Mouse (Mus musculus) kidney, embryonic 16.5 days (tissue): ENCODE results near the gene Ltb. TPM values are rescaled to one million over a fixed set of nuclear protein-coding genes. Genes with fewer than 3 reads are reported as not detected.

Source experiments
- ATAC-seq: fragments of 200-750 bp; cut with Nextera tagmentation; 2 replicates; pipeline ENCODE4 v1.8.0; 2017; ENCODE audit warnings: moderate TSS enrichment; ENCODE audit not compliant: low FRiP score, low TSS enrichment
- H3K27ac ChIP-seq: fragments of 300-500 bp; sonication (generic); 2 replicates; pipeline ENCODE4 v1.5.1; 2014; ENCODE audit warnings: low read length
- H3K27me3 ChIP-seq: fragments of 300-500 bp; sonication (generic); 2 replicates; pipeline ENCODE4 v1.6.1; 2014; ENCODE audit warnings: low read length, control low read depth, mixed read lengths; ENCODE audit not compliant: insufficient read depth
- H3K36me3 ChIP-seq: fragments of 300-500 bp; sonication (generic); 2 replicates; pipeline ENCODE4 v1.6.1; 2014; ENCODE audit warnings: low read length, control low read depth, mixed read lengths; ENCODE audit not compliant: insufficient read depth
- H3K4me1 ChIP-seq: fragments of 300-500 bp; sonication (generic); 2 replicates; pipeline ENCODE4 v1.6.1; 2014; ENCODE audit warnings: low read length, control low read depth, mixed read lengths; ENCODE audit not compliant: insufficient read depth
- H3K4me2 ChIP-seq: fragments of 300-500 bp; sonication (generic); replicated peaks from 2 replicates; pipeline ENCODE4 v1.6.1; 2014; ENCODE audit warnings: low read depth, low read length
- H3K4me3 ChIP-seq: fragments of 300-500 bp; sonication (generic); 2 replicates; pipeline ENCODE4 v1.5.1; 2014; ENCODE audit warnings: mild to moderate bottlenecking, low read length
- H3K9ac ChIP-seq: fragments of 300-500 bp; sonication (generic); replicated peaks from 2 replicates; pipeline ENCODE4 v1.6.1; 2014; ENCODE audit warnings: low read length
- H3K9me3 ChIP-seq: fragments of 300-500 bp; sonication (generic); 2 replicates; pipeline ENCODE4 v1.6.1; 2016; ENCODE audit warnings: low read length, control low read depth
- WGBS: fragments of 180-500 bp; shearing (Covaris S2); extraction: QIAGEN DNeasy Blood & Tissue Kit; methylation state at CpG from one replicate; pipeline ENCODE4 v1.1.7; 2014; 5-methylcytosine and 5-hydroxymethylcytosine counted together
- polyA plus RNA-seq: library from polyadenylated mRNA; unstranded; fragments of >200 nt; fragmentation: Nextera tagmentation; extraction: Ambion mirVana; gene quantifications from 2 replicates; pipeline ENCODE4 v1.2.1, GENCODE M21; 2015

The Ltb gene
- polyA plus RNA-seq, 1 experiment from 2014 or later, result 1.2 TPM

DNA sequence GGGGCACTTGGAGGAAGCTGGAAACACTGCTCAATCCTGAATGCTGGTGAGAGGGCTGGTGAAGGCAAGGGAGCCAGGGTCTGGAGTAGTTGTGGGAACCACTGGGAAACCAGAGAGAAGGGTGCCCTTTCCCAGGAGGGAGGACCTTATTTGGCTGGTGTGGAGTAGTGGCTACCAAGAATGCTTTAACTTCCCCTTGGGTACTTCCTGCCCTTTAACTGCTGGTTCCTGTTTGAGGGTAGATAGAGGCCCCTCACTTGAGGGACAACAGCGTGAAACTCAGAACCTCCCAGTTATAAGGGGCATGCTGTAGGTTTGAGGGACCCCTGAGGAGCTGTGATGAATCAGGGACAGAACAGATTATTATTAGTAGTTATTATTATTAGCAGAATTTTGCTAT is 5.1 kb upstream of the Ltb start:
- H3K4me1 ChIP-seq, result 0 out of 2 replicates have a peak, but pooled peaks cover 6% of the 10 kb centered on the region
- H3K4me3 ChIP-seq, result no peak overlapping the region
- no peaks in the 10 kb centered on the region for H3K27me3 ChIP-seq
- H3K27ac ChIP-seq, result no peak overlapping the region
- WGBS, result 48% methylated on average over 1 of the region's 1 CpGs
- H3K4me2 ChIP-seq, result no peak overlapping the region
- no peak overlapping the region for H3K9ac ChIP-seq
- no peak for ATAC-seq
- no peaks in the 10 kb centered on the region for H3K36me3 ChIP-seq
- no peaks in the 10 kb centered on the region for H3K9me3 ChIP-seq

DNA sequence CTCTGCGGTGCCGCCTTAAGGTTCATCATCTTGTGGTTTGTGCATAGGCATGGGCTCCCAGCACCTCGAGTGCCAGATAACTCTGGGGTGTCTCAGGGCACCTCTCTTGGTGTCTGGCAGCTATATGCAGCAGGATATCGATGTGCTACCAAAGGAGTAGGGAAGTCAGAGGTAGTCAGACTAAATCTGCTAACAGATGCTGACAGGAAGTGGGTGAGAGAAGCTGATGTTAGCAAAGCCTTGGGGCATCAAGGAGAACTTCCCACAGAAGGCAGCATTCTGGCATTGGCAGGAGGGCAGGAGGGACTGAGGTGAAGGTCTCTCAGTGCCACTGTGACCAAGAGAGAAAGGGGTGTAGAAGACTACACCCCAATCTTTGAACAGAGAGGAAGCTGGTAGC is 4.1 kb upstream of the Ltb start:
- Histone ChIP-seq H3K4me3 (no peak overlapping the region), H3K27me3 (peaks cover 2% of the 10 kb centered on the region), H3K27ac (no peak overlapping the region), H3K9me3 (no peaks in the 10 kb centered on the region), H3K4me1 (peaks cover 11% of the 10 kb centered on the region; the same call in 1 of the 2 replicates), H3K4me2 (no peak overlapping the region), H3K9ac (no peak overlapping the region), H3K36me3 (no peaks in the 10 kb centered on the region)
- no peak for ATAC-seq
- WGBS, result 78% methylated on average over 4 of the region's 4 CpGs

DNA sequence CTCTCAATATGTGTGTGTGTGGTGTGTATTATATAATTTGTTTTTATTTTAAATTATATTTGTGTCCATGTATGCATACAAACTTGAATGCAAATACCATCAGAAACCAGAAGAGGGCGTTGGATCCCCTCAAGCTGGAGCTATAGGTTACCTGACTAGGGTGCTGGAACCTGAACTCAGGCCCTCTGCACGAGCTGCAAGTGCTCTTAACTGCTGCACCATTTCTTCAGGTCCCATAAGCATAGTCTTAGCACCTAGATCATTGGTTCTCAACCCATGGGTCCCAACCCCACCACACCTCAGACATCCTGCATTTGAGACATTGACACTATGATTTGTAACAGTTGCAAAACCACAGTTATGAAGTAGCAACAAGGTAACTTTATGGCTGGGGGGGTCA is 2.5 kb upstream of the Ltb start:
- ATAC-seq, result no peak
- 69% methylated on average over 2 of the region's 2 CpGs for WGBS
- H3K4me1 ChIP-seq, result peaks cover 14% of the 10 kb centered on the region
- peaks cover 15% of the 10 kb centered on the region for H3K27me3 ChIP-seq
- H3K36me3 ChIP-seq, result no peaks in the 10 kb centered on the region
- H3K9ac ChIP-seq, result no peak overlapping the region
- H3K4me2 ChIP-seq, result no peak overlapping the region
- H3K4me3 ChIP-seq, result no peak overlapping the region
- H3K9me3 ChIP-seq, result no peaks in the 10 kb centered on the region
- no peak overlapping the region for H3K27ac ChIP-seq

- H3K9ac ChIP-seq, result no peak overlapping the region
- WGBS, result 80% methylated on average over 5 of the region's 5 CpGs
Measured at GRCm38 (mm10) chr17:35192924-35193323, 1.3 kb upstream of the Ltb start.

DNA sequence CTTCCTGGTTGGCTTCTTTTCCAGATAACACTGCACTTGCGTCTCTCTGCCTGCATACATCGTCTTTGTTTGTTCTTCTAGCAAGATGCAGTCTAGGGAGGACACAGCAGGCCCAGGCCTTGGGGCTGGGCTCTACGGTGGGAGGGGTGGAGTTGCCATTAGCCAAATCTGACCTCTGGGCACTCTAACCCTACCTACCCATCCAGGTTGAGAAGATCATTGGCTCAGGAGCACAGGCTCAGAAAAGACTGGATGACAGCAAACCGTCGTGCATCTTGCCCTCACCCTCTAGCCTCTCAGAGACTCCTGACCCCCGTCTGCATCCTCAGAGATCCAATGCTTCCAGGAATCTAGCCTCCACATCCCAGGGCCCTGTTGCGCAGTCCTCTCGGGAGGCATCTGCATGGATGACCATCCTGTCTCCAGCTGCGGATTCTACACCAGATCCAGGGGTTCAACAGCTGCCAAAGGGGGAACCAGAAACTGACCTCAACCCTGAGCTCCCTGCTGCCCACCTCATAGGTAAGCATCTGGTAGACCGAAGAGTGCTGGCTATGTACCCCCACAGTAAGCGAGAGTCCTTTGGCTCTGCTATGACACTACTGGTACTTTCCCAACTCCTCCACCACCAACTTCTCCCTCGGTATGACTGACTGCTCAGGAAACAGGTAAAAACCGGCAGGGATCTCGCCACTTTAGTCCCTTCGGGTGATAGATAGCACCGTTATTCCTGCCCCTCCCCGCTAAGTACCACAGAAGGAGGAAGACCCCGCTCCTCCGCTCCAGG is 798 bp downstream of the Ltb start:
- peak overlapping the region; percentile 47 for H3K9ac ChIP-seq
- 45% methylated on average over 19 of the region's 19 CpGs for WGBS

More at GRCm38 (mm10) chr17:35192924-35193323, 1.3 kb upstream of the Ltb start:
- Histone ChIP-seq H3K4me1 (peaks cover 14% of the 10 kb centered on the region), H3K36me3 (no peaks in the 10 kb centered on the region), H3K4me2 (no peak overlapping the region), H3K9me3 (no peaks in the 10 kb centered on the region), H3K4me3 (no peak overlapping the region), H3K27me3 (peaks cover 19% of the 10 kb centered on the region), H3K27ac (no peak overlapping the region)
- no peak for ATAC-seq

GRCm38 (mm10) chr17:35195631-35196320 is 1.5 kb downstream of the Ltb start:
- WGBS, result under 1% methylated on average over 66 of the region's 66 CpGs
- Histone ChIP-seq H3K4me2 (peak overlapping the region; percentile 68), H3K4me1 (peaks cover 14% of the 10 kb centered on the region), H3K9me3 (no peaks in the 10 kb centered on the region), H3K4me3 (peak overlapping the region; percentile 43), H3K27ac (no peak overlapping the region), H3K27me3 (peaks cover 33% of the 10 kb centered on the region), H3K36me3 (no peaks in the 10 kb centered on the region), H3K9ac (peak overlapping the region; percentile 47)
- ATAC-seq, result peak; percentile 87

More for the DNA sequence above, 798 bp downstream of the Ltb start:
- Histone ChIP-seq H3K27me3 (peaks cover 29% of the 10 kb centered on the region), H3K36me3 (no peaks in the 10 kb centered on the region), H3K4me1 (peaks cover 14% of the 10 kb centered on the region), H3K27ac (no peak overlapping the region), H3K4me2 (peak overlapping the region; percentile 68), H3K4me3 (peak overlapping the region; percentile 43), H3K9me3 (no peaks in the 10 kb centered on the region)
- 0 out of 2 replicates have a peak, but pooled peaks have one; percentile 49 for ATAC-seq

DNA sequence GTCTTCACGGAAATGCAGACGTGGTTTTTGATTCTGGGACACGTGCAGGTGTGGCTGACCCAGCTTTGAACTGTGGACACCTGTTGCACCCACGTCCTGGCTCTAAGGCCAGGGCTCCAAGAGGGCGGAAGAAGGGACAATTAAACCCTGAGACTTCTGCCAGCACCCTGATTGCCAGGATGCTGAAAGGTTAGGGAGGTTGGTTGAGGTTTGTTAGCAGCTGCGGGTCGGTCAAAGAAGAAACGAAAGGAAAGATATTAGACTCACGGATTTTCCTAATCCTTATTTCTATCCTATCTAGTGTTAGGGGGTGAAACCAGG is 2.0 kb downstream of the Ltb start:
- no peak for ATAC-seq
- Histone ChIP-seq H3K4me3 (peak overlapping the region; percentile 43), H3K9me3 (no peaks in the 10 kb centered on the region), H3K36me3 (no peaks in the 10 kb centered on the region), H3K27me3 (peaks cover 37% of the 10 kb centered on the region), H3K27ac (no peak overlapping the region), H3K4me1 (peaks cover 14% of the 10 kb centered on the region), H3K9ac (no peak overlapping the region), H3K4me2 (peak overlapping the region; percentile 68)
- 29% methylated on average over 9 of the region's 9 CpGs for WGBS

- WGBS, result 49% methylated on average over 6 of the region's 6 CpGs
- Histone ChIP-seq H3K9ac (no peak overlapping the region), H3K4me2 (no peak overlapping the region), H3K27ac (no peak overlapping the region), H3K4me1 (peaks cover 19% of the 10 kb centered on the region), H3K9me3 (no peaks in the 10 kb centered on the region), H3K27me3 (peaks cover 42% of the 10 kb centered on the region), H3K36me3 (no peaks in the 10 kb centered on the region), H3K4me3 (no peak overlapping the region)
- ATAC-seq, result no peak
Measured at GRCm38 (mm10) chr17:35197126-35197525, 2.9 kb downstream of the Ltb start.

DNA sequence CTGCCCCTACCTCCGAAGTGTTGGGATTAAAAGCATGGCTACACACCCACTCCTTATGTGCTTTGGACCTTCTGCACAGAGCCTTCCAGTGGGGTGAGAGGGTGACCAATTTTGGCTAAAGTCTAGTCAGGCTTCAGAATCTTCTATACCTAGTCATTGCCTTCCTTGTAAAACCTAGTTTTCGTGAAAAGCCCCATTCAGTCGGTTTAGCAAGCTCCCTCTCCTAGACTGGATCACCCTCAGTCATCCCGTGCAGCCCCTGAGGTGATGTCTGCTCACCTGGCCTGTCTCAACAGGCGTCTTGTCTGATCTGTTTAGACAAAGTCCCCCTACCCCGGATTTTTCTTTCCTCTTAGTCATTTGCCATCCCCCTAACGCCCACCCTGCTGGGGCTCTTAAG is 3.8 kb downstream of the Ltb start:
- Histone ChIP-seq H3K36me3 (no peaks in the 10 kb centered on the region), H3K9me3 (no peaks in the 10 kb centered on the region), H3K9ac (no peak overlapping the region), H3K4me1 (peaks cover 19% of the 10 kb centered on the region), H3K4me3 (no peak overlapping the region), H3K27ac (no peak overlapping the region), H3K4me2 (no peak overlapping the region), H3K27me3 (peaks cover 48% of the 10 kb centered on the region)
- 73% methylated on average over 7 of the region's 7 CpGs for WGBS
- ATAC-seq, result no peak

DNA sequence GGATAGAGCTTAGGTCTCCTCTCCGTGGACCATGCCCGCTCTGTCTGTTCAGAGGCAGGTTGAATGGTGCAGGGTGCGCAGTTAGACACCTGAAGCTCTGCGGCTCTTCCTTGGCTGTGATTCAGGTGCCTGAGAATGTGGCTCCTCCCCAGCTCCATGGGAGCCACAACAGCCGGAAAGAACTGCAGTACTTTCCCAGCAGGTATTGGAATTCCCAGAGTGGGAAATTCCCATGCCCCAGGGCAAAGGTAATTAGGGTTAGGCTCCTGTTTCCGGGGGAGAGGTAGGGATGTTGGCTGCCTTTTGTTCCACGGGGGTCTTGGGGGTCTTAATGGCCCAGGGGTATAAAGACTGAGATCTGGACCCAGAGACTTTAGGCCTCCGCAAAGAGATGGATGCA is 4.7 kb downstream of the Ltb start:
- Histone ChIP-seq H3K9me3 (no peaks in the 10 kb centered on the region), H3K27me3 (peaks cover 52% of the 10 kb centered on the region), H3K9ac (no peak overlapping the region), H3K36me3 (no peaks in the 10 kb centered on the region), H3K4me2 (no peak overlapping the region), H3K27ac (no peak overlapping the region), H3K4me1 (peaks cover 19% of the 10 kb centered on the region), H3K4me3 (no peak overlapping the region)
- ATAC-seq, result no peak
- 27% methylated on average over 8 of the region's 8 CpGs for WGBS
